ENCODE assay signal across 9 mouse cellular contexts in the genomic region with DNA sequence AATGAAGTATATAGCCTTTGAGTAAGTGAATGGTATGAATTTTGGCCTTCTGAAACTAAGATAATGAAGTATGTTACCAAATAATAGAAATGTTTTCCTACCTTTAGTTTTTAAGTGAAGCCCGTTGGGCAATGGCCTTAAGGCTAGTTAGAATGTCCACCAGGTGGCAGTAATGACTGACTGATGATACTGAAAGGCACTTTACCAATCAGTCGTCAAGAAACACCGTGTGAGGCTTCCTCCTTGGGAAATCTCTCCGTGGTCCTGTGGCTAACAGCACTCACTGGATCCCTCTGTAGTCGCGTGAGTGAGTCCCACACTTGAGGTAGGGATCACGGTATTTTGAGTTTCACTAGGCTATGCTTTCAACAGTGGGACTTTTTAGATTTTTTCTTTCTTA. TPM values are rescaled to one million over a fixed set of nuclear protein-coding genes. Genes with fewer than 3 reads are reported as not detected.
DNase-seq lines count a peak whose midpoint lies in the region; ATAC-seq and TF ChIP-seq lines count a peak whose summit lies in the region.
"Had no signal": no experiment of that assay in that cellular context is flagged by ENCODE, and none has a peak within 500 bp of the region (broad histone marks: within the 10 kb centered on the region; RNA-seq: fewer than 3 reads in every experiment).

No protein-coding gene starts in this region.

- no peaks in the 10 kb centered on the region for H3K27me3 ChIP-seq in spleen, adult 2 months (ENCODE audit: control insufficient read depth, insufficient read depth, low read length)
- no peaks in the 10 kb centered on the region for H3K27me3 ChIP-seq in forebrain, embryonic 12.5 days
- no peaks in the 10 kb centered on the region for H3K27me3 ChIP-seq in hindbrain, embryonic 15.5 days

- ATAC-seq in forebrain, embryonic 12.5 days (ENCODE audit: low FRiP score) = peak; percentile 64; the same call in 1 of the 2 replicates
- peak; percentile 49 for ATAC-seq in hindbrain, embryonic 15.5 days (ENCODE audit: low FRiP score, low read depth)
- ATAC-seq in megakaryocyte-erythroid progenitor cell, adult 5-6 weeks (replicated peaks; ENCODE audit: low FRiP score, low TSS enrichment, poor library complexity, severe bottlenecking) = peak; percentile 87

- no peaks in the 10 kb centered on the region for H3K4me1 ChIP-seq in spleen, adult 2 months (ENCODE audit: control insufficient read depth, insufficient read depth, insufficient read length)
- H3K4me1 ChIP-seq in forebrain, embryonic 12.5 days = no peaks in the 10 kb centered on the region
- H3K4me1 ChIP-seq in hindbrain, embryonic 15.5 days (replicated peaks) = no peaks in the 10 kb centered on the region

- no peak overlapping the region for H3K4me2 ChIP-seq in forebrain, embryonic 12.5 days
- H3K4me2 ChIP-seq in hindbrain, embryonic 15.5 days = no peak overlapping the region

- H3K4me3 ChIP-seq in spleen, adult 2 months (ENCODE audit: extremely low read depth, insufficient read depth, insufficient read length) = no peak overlapping the region
- H3K4me3 ChIP-seq in forebrain, embryonic 12.5 days (replicated peaks) = no peak overlapping the region
- H3K4me3 ChIP-seq in hindbrain, embryonic 15.5 days = no peak overlapping the region

- no peak for TF ChIP-seq POLR2A in spleen, adult 2 months (IDR thresholded peaks at IDR 0.05; ENCODE audit: low read depth, low read length)

- no peaks in the 10 kb centered on the region for H3K9me3 ChIP-seq in forebrain, embryonic 12.5 days
- H3K9me3 ChIP-seq in hindbrain, embryonic 15.5 days = no peaks in the 10 kb centered on the region

- peak; percentile 25; the same call in 1 of the 2 replicates for TF ChIP-seq CTCF in spleen, adult 2 months (IDR thresholded peaks at IDR 0.05; ENCODE audit: extremely low read depth, insufficient read depth, insufficient read length, insufficient replicate concordance)

- H3K36me3 ChIP-seq in spleen, adult 2 months (ENCODE audit: control insufficient read depth, insufficient read depth, low read length) = peaks cover 6% of the 10 kb centered on the region
- peaks cover 31% of the 10 kb centered on the region for H3K36me3 ChIP-seq in forebrain, embryonic 12.5 days (replicated peaks)
- H3K36me3 ChIP-seq in hindbrain, embryonic 15.5 days = peaks cover 20% of the 10 kb centered on the region

- no peak overlapping the region for H3K9ac ChIP-seq in forebrain, embryonic 12.5 days
- H3K9ac ChIP-seq in hindbrain, embryonic 15.5 days = no peak overlapping the region

- DNase-seq in spleen, adult 2 months (ENCODE audit: low read depth in 1 of 2, low spot score in 2 of 2) = peak; percentile 5 to 40
- no peak for DNase-seq in spleen, adult 12 weeks (ENCODE audit: low spot score)
- DNase-seq in c-Kit-negative CD71-positive TER-119-positive erythroid progenitor cells, embryonic 14.5 days (ENCODE audit: low read depth, low spot score) = peak; percentile 13
- peak; percentile 47 to 85 for DNase-seq in layer of hippocampus, postnatal 14 days (ENCODE audit: low spot score in 2 of 2)
- DNase-seq in right cerebral cortex, postnatal 25 days = peak; percentile 37

- WGBS in spleen, adult 2 months = 32% methylated on average over 7 of the region's 7 CpGs
- WGBS in forebrain, embryonic 12.5 days = 29% methylated on average over 7 of the region's 7 CpGs
- 28% methylated on average over 7 of the region's 7 CpGs for WGBS in hindbrain, embryonic 15.5 days

- no peak overlapping the region for H3K27ac ChIP-seq in spleen, adult 2 months (ENCODE audit: insufficient read depth, low read length)
- no peak overlapping the region for H3K27ac ChIP-seq in forebrain, embryonic 12.5 days
- no peak overlapping the region for H3K27ac ChIP-seq in hindbrain, embryonic 15.5 days (replicated peaks)
- H3K27ac ChIP-seq: macrophage had no signal

RNA-seq across cellular contexts. Expression of a gene that starts 34.7 kb away (rescaled TPM):
- 29.5 and 30.8 TPM in 2 replicates for polyA plus RNA-seq in spleen, adult 2 months (2012; rRNA removed)
- 109 and 114 TPM in 2 replicates for polyA plus RNA-seq in forebrain, embryonic 12.5 days (2016; fragmentation: Nextera tagmentation; extraction: Ambion mirVana)
- 89.5 and 96.4 TPM in 2 replicates for polyA plus RNA-seq in hindbrain, embryonic 15.5 days (2015; fragmentation: Nextera tagmentation; extraction: Ambion mirVana)
- 10 to 100 TPM; 40.3 to 46.0 TPM for total RNA-seq in layer of hippocampus, postnatal 14 days (2021)
- 117 and 118 TPM in 2 replicates for total RNA-seq in megakaryocyte-erythroid progenitor cell, adult 5-6 weeks (2014; fragmentation: Nextera tagmentation)
- 140 and 151 TPM in 2 replicates for total RNA-seq in megakaryocyte-erythroid progenitor cell, adult 5-6 weeks (2017)
